Mouse (Mus musculus): Measurements from ENCODE around the gene Dkk2.

GRCm38 (mm10) chr3:132201950-132202349 lies 116.9 kb downstream of the Dkk2 start:
- TF ChIP-seq CTCF (IDR thresholded peaks at IDR 0.05; ENCODE audit: low read depth) (no peak), EP300 (IDR thresholded peaks at IDR 0.05; ENCODE audit: low read depth) (no peak)

All from liver, embryonic 14.5 days (tissue).